Mouse (Mus musculus): ENCODE data around the gene Orc3. TPM values are rescaled to one million over a fixed set of nuclear protein-coding genes. Genes with fewer than 3 reads are reported as not detected.

Orc3 gene
- polyA plus RNA-seq, 1 experiment from 2014 or later = 29.4 TPM

GRCm38 (mm10) chr4:34523586-34523985, 91.2 kb downstream of the Orc3 start:
- ATAC-seq (ENCODE audit: low FRiP score, low TSS enrichment) = no peak
- 86% methylated on average over 4 of the region's 4 CpGs for WGBS
- no peak for TF ChIP-seq EP300 (optimal IDR thresholded peaks at IDR 0.05)
- TF ChIP-seq CTCF (IDR thresholded peaks at IDR 0.05; ENCODE audit: low read depth) = no peak
- no peaks in the 10 kb centered on the region for H3K4me1 ChIP-seq (replicated peaks; ENCODE audit: control insufficient read depth, insufficient read depth)
- no peak overlapping the region for H3K27ac ChIP-seq (replicated peaks)
- DNase-seq (ENCODE audit: low spot score) = no peak
- H3K9ac ChIP-seq (ENCODE audit: low read length) = no peak overlapping the region
- H3K9me3 ChIP-seq (ENCODE audit: control insufficient read depth, low read length) = no peaks in the 10 kb centered on the region
- H3K36me3 ChIP-seq (ENCODE audit: control insufficient read depth, insufficient read depth, low read length) = no peaks in the 10 kb centered on the region
- H3K4me3 ChIP-seq (ENCODE audit: low read depth, low read length) = no peak overlapping the region
- H3K27me3 ChIP-seq (ENCODE audit: control insufficient read depth, insufficient read depth, low read length) = no peaks in the 10 kb centered on the region
- H3K4me2 ChIP-seq (replicated peaks; ENCODE audit: low read depth) = no peak overlapping the region

- no peaks in the 10 kb centered on the region for H3K36me3 ChIP-seq (ENCODE audit: control insufficient read depth, insufficient read depth, low read length)
- TF ChIP-seq CTCF (IDR thresholded peaks at IDR 0.05; ENCODE audit: low read depth) (no peak), EP300 (optimal IDR thresholded peaks at IDR 0.05) (no peak)
- H3K27ac ChIP-seq (replicated peaks) = no peak overlapping the region
- H3K4me2 ChIP-seq (replicated peaks; ENCODE audit: low read depth) = no peak overlapping the region
- no peak for DNase-seq (ENCODE audit: low spot score)
- no peaks in the 10 kb centered on the region for H3K9me3 ChIP-seq (ENCODE audit: control insufficient read depth, low read length)
- no peaks in the 10 kb centered on the region for H3K4me1 ChIP-seq (replicated peaks; ENCODE audit: control insufficient read depth, insufficient read depth)
- peak; percentile 42; the same call in 1 of the 2 replicates for ATAC-seq (ENCODE audit: low FRiP score, low TSS enrichment)
- no peak overlapping the region for H3K9ac ChIP-seq (ENCODE audit: low read length)
- no peak overlapping the region for H3K4me3 ChIP-seq (ENCODE audit: low read depth, low read length)
- no peaks in the 10 kb centered on the region for H3K27me3 ChIP-seq (ENCODE audit: control insufficient read depth, insufficient read depth, low read length)
- 43% methylated on average over 3 of the region's 3 CpGs for WGBS
Observed at GRCm38 (mm10) chr4:34522846-34523245, 91.9 kb downstream of the Orc3 start.

Other genes with a start within 250 kb of the Orc3 start
- 31.8 and 33.1 TPM in 2 replicates for gene Akirin2, start 64.0 kb downstream of the Orc3 start, polyA plus RNA-seq (2015; fragmentation: Nextera tagmentation; extraction: Ambion mirVana)
- gene Rars2, start within 50 bp of the Orc3 start, polyA plus RNA-seq (2015; fragmentation: Nextera tagmentation; extraction: Ambion mirVana) = 41.4 and 43.8 TPM in 2 replicates
- gene Slc35a1, start 72.5 kb upstream of the Orc3 start, polyA plus RNA-seq (2015; fragmentation: Nextera tagmentation; extraction: Ambion mirVana) = 37.4 and 39.6 TPM in 2 replicates
- 0.19 and 0.59 TPM in 2 replicates for gene Cfap206, start 115.3 kb upstream of the Orc3 start, polyA plus RNA-seq (2015; fragmentation: Nextera tagmentation; extraction: Ambion mirVana)
- gene Gm136, start 141.3 kb upstream of the Orc3 start, polyA plus RNA-seq (2015; fragmentation: Nextera tagmentation; extraction: Ambion mirVana) = not detected in 2 replicates
- 43.9 and 46.2 TPM in 2 replicates for gene Smim8, start 163.5 kb upstream of the Orc3 start, polyA plus RNA-seq (2015; fragmentation: Nextera tagmentation; extraction: Ambion mirVana)

All from stomach, postnatal 0 days (tissue).